Mouse (Mus musculus) kidney, embryonic 16.5 days (tissue): ENCODE measurements at regions not wholly inside any gene's neighbourhood (a gene's known extent, or its start where the extent isn't known, plus 50 kb on each side); places are given as distances from the start of the nearest gene placed in this dataset.

Experiments
- ATAC-seq: fragments of 200-750 bp; cut with Nextera tagmentation; 2 replicates; pipeline ENCODE4 v1.8.0; 2017; ENCODE audit warnings: moderate TSS enrichment; ENCODE audit not compliant: low FRiP score, low TSS enrichment
- H3K27ac ChIP-seq: fragments of 300-500 bp; sonication (generic); 2 replicates; pipeline ENCODE4 v1.5.1; 2014; ENCODE audit warnings: low read length
- H3K27me3 ChIP-seq: fragments of 300-500 bp; sonication (generic); 2 replicates; pipeline ENCODE4 v1.6.1; 2014; ENCODE audit warnings: low read length, control low read depth, mixed read lengths; ENCODE audit not compliant: insufficient read depth
- H3K36me3 ChIP-seq: fragments of 300-500 bp; sonication (generic); 2 replicates; pipeline ENCODE4 v1.6.1; 2014; ENCODE audit warnings: low read length, control low read depth, mixed read lengths; ENCODE audit not compliant: insufficient read depth
- H3K4me1 ChIP-seq: fragments of 300-500 bp; sonication (generic); 2 replicates; pipeline ENCODE4 v1.6.1; 2014; ENCODE audit warnings: low read length, control low read depth, mixed read lengths; ENCODE audit not compliant: insufficient read depth
- H3K4me2 ChIP-seq: fragments of 300-500 bp; sonication (generic); replicated peaks from 2 replicates; pipeline ENCODE4 v1.6.1; 2014; ENCODE audit warnings: low read depth, low read length
- H3K4me3 ChIP-seq: fragments of 300-500 bp; sonication (generic); 2 replicates; pipeline ENCODE4 v1.5.1; 2014; ENCODE audit warnings: mild to moderate bottlenecking, low read length
- H3K9ac ChIP-seq: fragments of 300-500 bp; sonication (generic); replicated peaks from 2 replicates; pipeline ENCODE4 v1.6.1; 2014; ENCODE audit warnings: low read length
- H3K9me3 ChIP-seq: fragments of 300-500 bp; sonication (generic); 2 replicates; pipeline ENCODE4 v1.6.1; 2016; ENCODE audit warnings: low read length, control low read depth
- WGBS: fragments of 180-500 bp; shearing (Covaris S2); extraction: QIAGEN DNeasy Blood & Tissue Kit; methylation state at CpG from one replicate; pipeline ENCODE4 v1.1.7; 2014; 5-methylcytosine and 5-hydroxymethylcytosine counted together

DNA sequence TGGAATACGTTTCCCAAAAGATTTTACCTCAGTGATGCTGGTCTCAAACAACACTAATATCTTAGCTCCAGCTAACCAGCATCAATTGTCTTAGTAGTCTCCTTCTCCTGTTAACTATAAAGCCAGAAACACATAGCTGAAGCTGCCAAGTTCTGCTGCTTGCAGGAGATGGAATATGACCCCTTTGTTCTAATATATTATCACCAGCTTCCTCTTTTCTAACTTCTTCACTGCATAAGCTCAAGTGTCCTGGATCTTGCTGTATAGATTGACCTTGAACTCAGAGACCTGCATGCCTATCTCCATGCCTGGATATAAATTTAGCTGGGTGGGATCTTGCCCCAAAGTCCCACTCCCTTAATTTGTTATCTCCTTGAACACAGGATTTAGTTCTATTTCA lies 94.8 kb downstream of the Rbm46 start:
- Histone ChIP-seq H3K27ac (no peak overlapping the region), H3K4me3 (no peak overlapping the region), H3K4me2 (no peak overlapping the region), H3K27me3 (no peaks in the 10 kb centered on the region), H3K4me1 (no peaks in the 10 kb centered on the region), H3K9me3 (no peaks in the 10 kb centered on the region), H3K9ac (no peak overlapping the region), H3K36me3 (no peaks in the 10 kb centered on the region)
- ATAC-seq = no peak
- WGBS = 85% methylated on average over 1 of the region's 1 CpGs

DNA sequence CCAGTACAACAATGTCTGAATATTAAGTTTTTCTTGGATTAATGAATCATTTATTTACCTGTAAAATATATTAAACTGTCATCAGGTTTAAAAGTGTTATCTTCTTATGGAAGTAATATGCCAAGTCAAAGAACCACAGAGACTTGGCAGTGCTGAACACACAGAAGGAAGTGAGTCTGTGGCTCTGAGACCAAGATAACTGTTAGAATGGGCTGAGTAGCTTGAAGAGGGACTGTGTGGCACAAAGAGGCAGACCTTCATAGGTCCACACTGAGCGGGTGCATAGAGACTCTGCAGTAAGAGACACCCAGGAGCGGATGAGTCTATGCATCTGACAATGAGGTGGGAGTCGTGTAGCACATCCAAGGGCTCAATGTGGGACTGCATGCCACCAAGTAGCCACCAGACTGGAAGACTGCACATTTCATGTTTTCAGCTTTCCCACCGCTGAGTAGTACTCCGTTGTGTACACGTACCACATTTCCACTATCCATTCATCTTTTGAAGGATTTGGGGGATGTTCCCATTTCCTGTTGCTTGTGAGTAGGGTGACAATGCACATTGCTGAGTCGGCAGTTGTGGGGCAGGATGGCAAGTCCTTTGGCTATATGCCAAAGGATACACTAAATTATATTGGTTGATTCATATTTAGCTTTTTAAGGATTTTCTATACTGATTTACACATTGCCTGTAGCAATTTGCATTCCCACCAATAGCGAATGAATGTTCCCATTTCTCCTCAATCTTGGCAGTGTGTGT lies 105.6 kb downstream of the Rbm46 start:
- no peaks in the 10 kb centered on the region for H3K36me3 ChIP-seq
- no peaks in the 10 kb centered on the region for H3K27me3 ChIP-seq
- H3K27ac ChIP-seq = no peak overlapping the region
- no peak overlapping the region for H3K4me3 ChIP-seq
- H3K9ac ChIP-seq = no peak overlapping the region
- no peak for ATAC-seq
- H3K4me2 ChIP-seq = no peak overlapping the region
- 87% methylated on average over 8 of the region's 8 CpGs for WGBS
- no peaks in the 10 kb centered on the region for H3K9me3 ChIP-seq
- no peaks in the 10 kb centered on the region for H3K4me1 ChIP-seq

DNA sequence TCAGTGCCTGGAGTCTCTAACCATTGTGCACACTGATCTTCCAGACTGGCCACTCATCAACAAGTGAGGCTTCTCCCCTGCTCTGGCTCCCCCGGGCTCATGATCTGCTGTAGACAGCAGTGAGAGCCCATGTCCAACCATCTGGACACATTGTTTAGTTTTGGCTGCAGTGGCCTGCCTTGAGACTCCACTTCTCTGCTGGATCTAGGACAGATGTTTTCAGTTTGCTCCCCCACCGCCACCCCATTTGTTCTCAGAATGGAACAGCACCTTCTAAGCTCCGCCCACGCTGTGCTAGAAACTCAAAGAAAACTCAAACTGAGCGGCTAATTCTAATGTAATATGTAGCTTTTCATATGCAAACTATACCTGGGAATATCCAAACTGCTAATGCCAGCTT lies 108.8 kb downstream of the Rbm46 start:
- Histone ChIP-seq H3K4me1 (no peaks in the 10 kb centered on the region), H3K4me3 (no peak overlapping the region), H3K9me3 (no peaks in the 10 kb centered on the region), H3K9ac (no peak overlapping the region), H3K4me2 (no peak overlapping the region), H3K27ac (no peak overlapping the region), H3K27me3 (no peaks in the 10 kb centered on the region), H3K36me3 (no peaks in the 10 kb centered on the region)
- no peak for ATAC-seq
- WGBS = 57% methylated on average over 5 of the region's 5 CpGs

DNA sequence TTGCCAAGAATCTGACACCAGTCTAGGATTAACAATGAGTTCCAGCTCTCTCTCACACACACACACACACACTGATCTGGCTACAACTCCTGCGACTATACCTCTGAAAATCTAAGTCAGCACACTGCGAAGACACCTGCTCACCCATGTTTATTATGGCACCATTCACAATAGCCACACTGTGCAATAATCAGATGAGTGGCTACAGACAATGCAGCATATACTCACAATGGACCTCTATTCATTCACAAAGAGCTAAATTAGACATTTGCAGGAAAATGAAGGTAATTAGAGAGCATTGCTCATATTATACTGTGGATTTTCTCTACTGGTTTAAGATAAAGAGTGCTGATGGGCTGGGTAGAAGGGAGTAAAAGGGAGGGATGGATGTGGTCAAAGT lies 116.3 kb downstream of the Rbm46 start:
- Histone ChIP-seq H3K9ac (no peak overlapping the region), H3K4me3 (no peak overlapping the region), H3K4me2 (no peak overlapping the region), H3K4me1 (no peaks in the 10 kb centered on the region), H3K9me3 (no peaks in the 10 kb centered on the region), H3K36me3 (no peaks in the 10 kb centered on the region), H3K27ac (no peak overlapping the region), H3K27me3 (no peaks in the 10 kb centered on the region)
- 87% methylated on average over 2 of the region's 2 CpGs for WGBS
- no peak for ATAC-seq

DNA sequence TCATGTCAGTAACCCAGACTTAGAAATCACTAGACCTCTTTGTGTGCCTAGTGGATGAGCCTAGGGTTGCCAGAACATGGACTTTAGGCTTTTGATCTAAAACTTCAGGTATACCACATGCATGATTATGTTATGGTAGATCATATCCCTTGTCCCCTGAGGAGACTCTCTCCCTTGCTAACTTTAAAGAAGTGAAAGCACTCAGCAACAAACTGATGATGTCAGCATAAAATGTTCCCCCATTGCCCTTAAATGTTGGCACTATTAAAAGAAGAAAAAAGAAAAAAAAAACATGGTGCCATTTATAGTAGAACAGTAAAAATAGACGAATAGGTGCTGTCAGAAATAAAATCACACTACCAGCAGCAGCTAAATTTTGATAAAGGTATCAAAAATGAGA lies 117.3 kb downstream of the Rbm46 start:
- WGBS = 74% methylated on average over 1 of the region's 1 CpGs
- H3K9ac ChIP-seq = no peak overlapping the region
- H3K9me3 ChIP-seq = no peaks in the 10 kb centered on the region
- no peak overlapping the region for H3K4me3 ChIP-seq
- no peaks in the 10 kb centered on the region for H3K4me1 ChIP-seq
- no peaks in the 10 kb centered on the region for H3K36me3 ChIP-seq
- H3K27me3 ChIP-seq = no peaks in the 10 kb centered on the region
- no peak for ATAC-seq
- H3K27ac ChIP-seq = no peak overlapping the region
- H3K4me2 ChIP-seq = no peak overlapping the region

DNA sequence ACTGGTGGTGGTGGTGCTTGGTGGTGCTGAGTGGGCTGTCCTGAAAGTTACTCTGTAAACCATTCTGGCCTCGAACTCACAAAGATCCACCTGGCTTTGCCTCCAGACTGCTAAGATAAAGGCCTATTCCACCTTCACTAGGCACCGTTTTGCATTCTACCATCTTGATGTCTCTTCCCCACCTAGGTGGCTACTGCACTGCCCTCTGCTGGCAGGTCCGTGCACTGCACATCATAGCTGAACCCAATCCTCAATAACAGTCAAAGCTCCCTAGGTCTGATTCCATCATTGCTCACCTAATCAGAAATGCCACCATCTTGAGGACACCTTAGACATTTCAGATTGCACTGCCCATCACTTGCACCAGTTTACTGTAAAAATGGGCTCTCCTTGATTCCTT lies 150.7 kb downstream of the Rbm46 start:
- 30% methylated on average over 3 of the region's 3 CpGs for WGBS
- ATAC-seq = no peak

DNA sequence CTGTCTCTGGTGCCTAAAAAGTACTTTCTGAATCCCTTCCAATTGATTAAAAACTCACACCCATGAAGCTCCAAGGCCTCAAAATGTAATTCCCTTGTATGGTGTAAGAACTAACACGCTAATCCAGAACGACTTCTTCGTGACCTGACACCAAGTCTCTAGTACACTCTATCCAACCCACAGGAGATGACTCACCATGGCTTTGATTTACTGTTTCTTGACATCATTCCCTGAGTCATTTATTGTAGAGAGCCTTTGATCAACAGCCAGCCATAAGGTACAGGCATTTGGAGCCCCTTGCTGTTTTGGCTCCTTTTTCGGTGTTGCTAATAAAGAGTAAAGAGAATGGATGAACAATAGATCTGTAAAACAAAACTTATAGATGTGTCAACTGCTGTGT lies 159.7 kb upstream of the Npy2r start:
- no peaks in the 10 kb centered on the region for H3K9me3 ChIP-seq
- H3K4me2 ChIP-seq = no peak overlapping the region
- WGBS = 58% methylated on average over 4 of the region's 4 CpGs
- no peak overlapping the region for H3K27ac ChIP-seq
- H3K4me3 ChIP-seq = no peak overlapping the region
- no peaks in the 10 kb centered on the region for H3K36me3 ChIP-seq
- H3K27me3 ChIP-seq = no peaks in the 10 kb centered on the region
- no peaks in the 10 kb centered on the region for H3K4me1 ChIP-seq
- H3K9ac ChIP-seq = no peak overlapping the region
- ATAC-seq = no peak

More for the DNA sequence above, 150.7 kb downstream of the Rbm46 start:
- Histone ChIP-seq H3K27ac (no peak overlapping the region), H3K9ac (no peak overlapping the region), H3K9me3 (no peaks in the 10 kb centered on the region), H3K4me1 (no peaks in the 10 kb centered on the region), H3K27me3 (no peaks in the 10 kb centered on the region), H3K4me2 (no peak overlapping the region), H3K36me3 (no peaks in the 10 kb centered on the region), H3K4me3 (no peak overlapping the region)

DNA sequence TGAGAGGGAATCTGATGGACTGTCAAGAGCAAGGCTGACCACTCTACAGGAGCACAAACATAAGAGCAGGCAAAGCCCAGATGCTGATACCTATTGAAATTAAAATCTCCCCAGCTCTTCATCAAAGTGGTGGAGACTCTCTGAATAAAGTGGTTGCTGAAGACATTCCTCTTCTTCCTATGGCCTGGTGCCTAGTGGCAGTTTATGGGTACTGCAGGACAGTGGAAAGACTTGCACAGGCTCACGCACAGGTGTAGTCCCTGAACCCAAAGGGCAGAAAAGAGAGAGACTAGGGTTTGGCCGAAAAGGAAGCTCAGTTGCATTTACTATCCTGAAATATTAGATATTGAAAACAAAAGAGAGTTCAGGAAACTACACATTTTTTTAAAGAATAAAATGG lies 144.2 kb upstream of the Npy2r start:
- no peak overlapping the region for H3K4me2 ChIP-seq
- no peak overlapping the region for H3K9ac ChIP-seq
- H3K27ac ChIP-seq = no peak overlapping the region
- no peaks in the 10 kb centered on the region for H3K36me3 ChIP-seq
- WGBS = 88% methylated on average over 2 of the region's 2 CpGs
- no peak for ATAC-seq
- no peak overlapping the region for H3K4me3 ChIP-seq
- H3K9me3 ChIP-seq = no peaks in the 10 kb centered on the region
- H3K27me3 ChIP-seq = no peaks in the 10 kb centered on the region
- no peaks in the 10 kb centered on the region for H3K4me1 ChIP-seq

DNA sequence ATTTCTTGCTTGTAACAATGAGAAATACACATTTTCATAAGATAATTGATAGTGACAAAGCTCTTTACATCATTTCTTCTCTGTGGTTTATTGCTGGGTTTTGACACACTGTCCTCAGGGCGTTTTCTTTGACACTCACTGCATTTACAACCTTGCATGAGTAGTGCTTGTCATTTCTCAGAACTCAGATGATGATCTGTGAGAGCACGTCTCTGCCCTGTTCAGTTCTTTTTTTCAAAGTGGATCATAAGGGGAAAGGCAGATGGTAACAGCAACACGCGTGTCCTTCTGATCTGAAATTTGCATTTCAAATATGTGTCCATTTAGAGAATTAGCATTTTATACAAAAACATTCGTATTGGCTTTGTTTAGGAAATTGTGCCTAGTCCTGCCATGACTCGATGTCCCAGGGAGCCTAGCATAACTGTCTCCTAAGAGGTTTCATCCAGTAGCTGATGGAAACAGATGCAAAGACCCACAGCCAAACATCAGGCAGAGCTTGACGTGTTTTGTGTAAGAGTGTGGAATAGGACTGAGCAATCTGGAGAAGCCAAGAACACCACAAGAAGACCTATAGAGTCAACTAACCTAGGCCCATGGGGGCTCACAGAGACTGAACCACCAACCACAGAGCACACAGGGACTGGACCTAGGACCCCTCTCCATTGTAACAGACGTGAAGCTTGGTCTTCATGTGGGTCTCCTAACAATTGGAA lies 108.4 kb upstream of the Npy2r start:
- no peak for ATAC-seq
- Histone ChIP-seq H3K9ac (no peak overlapping the region), H3K4me3 (no peak overlapping the region), H3K36me3 (no peaks in the 10 kb centered on the region), H3K4me2 (no peak overlapping the region), H3K27ac (no peak overlapping the region), H3K27me3 (no peaks in the 10 kb centered on the region), H3K9me3 (no peaks in the 10 kb centered on the region), H3K4me1 (no peaks in the 10 kb centered on the region)
- 90% methylated on average over 8 of the region's 8 CpGs for WGBS

DNA sequence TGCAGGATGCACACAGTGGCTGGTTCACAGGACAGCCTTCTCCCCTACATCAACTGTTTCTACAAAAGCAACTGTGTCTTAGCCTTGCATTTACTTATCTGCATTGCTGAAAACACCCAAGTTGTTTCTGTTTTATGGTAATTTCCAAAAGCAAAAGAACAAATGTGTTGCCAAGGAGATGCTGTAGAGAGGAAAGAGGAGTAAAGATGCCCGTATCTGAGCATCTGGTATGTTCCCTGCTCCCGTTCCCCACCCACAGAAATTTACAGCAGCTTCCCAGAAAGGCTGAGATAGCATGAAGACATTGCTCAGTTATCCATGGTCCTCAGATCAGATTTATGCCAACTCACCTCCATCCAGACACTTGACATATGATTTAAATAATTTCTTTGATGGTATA lies 104.5 kb upstream of the Npy2r start:
- 72% methylated on average over 2 of the region's 2 CpGs for WGBS

More for the DNA sequence above, 104.5 kb upstream of the Npy2r start:
- H3K4me3 ChIP-seq = no peak overlapping the region
- no peaks in the 10 kb centered on the region for H3K27me3 ChIP-seq
- no peak overlapping the region for H3K4me2 ChIP-seq
- H3K4me1 ChIP-seq = no peaks in the 10 kb centered on the region
- ATAC-seq = no peak
- no peak overlapping the region for H3K27ac ChIP-seq
- no peak overlapping the region for H3K9ac ChIP-seq
- H3K9me3 ChIP-seq = no peaks in the 10 kb centered on the region
- no peaks in the 10 kb centered on the region for H3K36me3 ChIP-seq
